Mouse (Mus musculus) liver, embryonic 12.5 days (tissue): ENCODE data around the gene Elovl5. TPM values are rescaled to one million over a fixed set of nuclear protein-coding genes. Genes with fewer than 3 reads are reported as not detected.

ENCODE experiments used
- ATAC-seq: fragments of 200-750 bp; cut with Nextera tagmentation; 2 replicates; pipeline ENCODE4 v1.8.0; 2017; ENCODE audit warnings: moderate number of reproducible peaks, mild to moderate bottlenecking, moderate library complexity
- H3K27ac ChIP-seq: fragments of 300-500 bp; sonication (generic); 2 replicates; pipeline ENCODE4 v1.5.1; 2016; ENCODE audit warnings: mild to moderate bottlenecking
- H3K27me3 ChIP-seq: fragments of 300-500 bp; sonication (generic); replicated peaks from 2 replicates; pipeline ENCODE4 v1.6.1; 2016; ENCODE audit warnings: mild to moderate bottlenecking, moderate library complexity
- H3K36me3 ChIP-seq: fragments of 300-500 bp; sonication (generic); 2 replicates; pipeline ENCODE4 v1.6.1; 2016; ENCODE audit warnings: mild to moderate bottlenecking, moderate library complexity
- H3K4me1 ChIP-seq: fragments of 300-500 bp; sonication (generic); 2 replicates; pipeline ENCODE4 v1.6.1; 2016
- H3K4me2 ChIP-seq: fragments of 300-500 bp; sonication (generic); 2 replicates; pipeline ENCODE4 v1.6.1; 2016; ENCODE audit warnings: mild to moderate bottlenecking, moderate library complexity
- H3K4me3 ChIP-seq: fragments of 300-500 bp; sonication (generic); 2 replicates; pipeline ENCODE4 v1.5.1; 2016; ENCODE audit warnings: mild to moderate bottlenecking, moderate library complexity
- H3K9ac ChIP-seq: fragments of 300-500 bp; sonication (generic); 2 replicates; pipeline ENCODE4 v1.6.1; 2016; ENCODE audit warnings: mild to moderate bottlenecking, moderate library complexity
- H3K9me3 ChIP-seq: fragments of 300-500 bp; sonication (generic); replicated peaks from 2 replicates; pipeline ENCODE4 v1.6.1; 2016; ENCODE audit warnings: mild to moderate bottlenecking, moderate library complexity
- WGBS: fragments of 180-500 bp; shearing (Covaris S2); methylation state at CpG from one replicate; pipeline ENCODE4 v1.1.7; 2016; ENCODE audit not compliant: insufficient replicate concordance; 5-methylcytosine and 5-hydroxymethylcytosine counted together
- polyA plus RNA-seq: library from polyadenylated mRNA; unstranded; fragments of >200 nt; fragmentation: Nextera tagmentation; extraction: Ambion mirVana; gene quantifications from 2 replicates; pipeline ENCODE4 v1.2.1, GENCODE M21; 2016

Gene Elovl5
- polyA plus RNA-seq, 1 experiment from 2014 or later: 28.8 TPM

GRCm38 (mm10) chr9:77945792-77946666 is 28.9 kb downstream of the Elovl5 start:
- no peaks in the 10 kb centered on the region for H3K27me3 ChIP-seq
- no peaks in the 10 kb centered on the region for H3K36me3 ChIP-seq
- H3K9me3 ChIP-seq: no peaks in the 10 kb centered on the region
- ATAC-seq: no peak
- 74% methylated on average over 6 of the region's 6 CpGs for WGBS
- peaks cover 35% of the 10 kb centered on the region for H3K4me1 ChIP-seq
- no peak overlapping the region for H3K27ac ChIP-seq
- H3K4me2 ChIP-seq: no peak overlapping the region
- H3K9ac ChIP-seq: no peak overlapping the region
- H3K4me3 ChIP-seq: no peak overlapping the region

- WGBS: 77% methylated on average over 2 of the region's 2 CpGs
- Histone ChIP-seq H3K9me3 (no peaks in the 10 kb centered on the region), H3K27ac (no peak overlapping the region), H3K4me2 (no peak overlapping the region), H3K9ac (no peak overlapping the region), H3K36me3 (no peaks in the 10 kb centered on the region), H3K27me3 (no peaks in the 10 kb centered on the region), H3K4me3 (no peak overlapping the region), H3K4me1 (peaks cover 25% of the 10 kb centered on the region)
- no peak for ATAC-seq
Measured at GRCm38 (mm10) chr9:77948214-77948613, 31.1 kb downstream of the Elovl5 start.

GRCm38 (mm10) chr9:77949753-77950268 is 32.6 kb downstream of the Elovl5 start:
- Histone ChIP-seq H3K9me3 (no peaks in the 10 kb centered on the region), H3K36me3 (no peaks in the 10 kb centered on the region), H3K27ac (peak overlapping the region; percentile 2; the same call in 1 of the 2 replicates), H3K27me3 (no peaks in the 10 kb centered on the region), H3K4me3 (no peak overlapping the region), H3K4me1 (peaks cover 38% of the 10 kb centered on the region), H3K4me2 (no peak overlapping the region), H3K9ac (no peak overlapping the region)
- no peak for ATAC-seq
- WGBS: 57% methylated on average over 7 of the region's 7 CpGs

- no peaks in the 10 kb centered on the region for H3K9me3 ChIP-seq
- no peaks in the 10 kb centered on the region for H3K36me3 ChIP-seq
- peaks cover 49% of the 10 kb centered on the region for H3K4me1 ChIP-seq
- H3K27ac ChIP-seq: no peak overlapping the region
- H3K4me3 ChIP-seq: no peak overlapping the region
- no peak overlapping the region for H3K4me2 ChIP-seq
- ATAC-seq: no peak
- no peak overlapping the region for H3K9ac ChIP-seq
- 76% methylated on average over 7 of the region's 7 CpGs for WGBS
- H3K27me3 ChIP-seq: no peaks in the 10 kb centered on the region
Measured at GRCm38 (mm10) chr9:77950841-77951475, 33.8 kb downstream of the Elovl5 start.

- Histone ChIP-seq H3K4me1 (peaks cover 53% of the 10 kb centered on the region), H3K4me3 (no peak overlapping the region), H3K9me3 (no peaks in the 10 kb centered on the region), H3K27me3 (no peaks in the 10 kb centered on the region), H3K9ac (no peak overlapping the region), H3K27ac (no peak overlapping the region), H3K4me2 (no peak overlapping the region), H3K36me3 (no peaks in the 10 kb centered on the region)
- 73% methylated on average over 7 of the region's 7 CpGs for WGBS
- ATAC-seq: no peak
Measured at GRCm38 (mm10) chr9:77951971-77952370, 34.8 kb downstream of the Elovl5 start.

- Histone ChIP-seq H3K27me3 (no peaks in the 10 kb centered on the region), H3K4me3 (no peak overlapping the region), H3K27ac (no peak overlapping the region), H3K4me2 (no peak overlapping the region), H3K4me1 (peaks cover 48% of the 10 kb centered on the region), H3K36me3 (0 out of 2 replicates have a peak, but pooled peaks cover 5% of the 10 kb centered on the region), H3K9ac (no peak overlapping the region), H3K9me3 (no peaks in the 10 kb centered on the region)
- peak; percentile 41; the same call in 1 of the 2 replicates for ATAC-seq
- WGBS: 82% methylated on average over 8 of the region's 8 CpGs
Measured at GRCm38 (mm10) chr9:77953053-77953452, 35.9 kb downstream of the Elovl5 start.

GRCm38 (mm10) chr9:77954496-77954895 is 37.3 kb downstream of the Elovl5 start:
- H3K9me3 ChIP-seq: no peaks in the 10 kb centered on the region
- no peak overlapping the region for H3K4me2 ChIP-seq
- ATAC-seq: no peak
- peaks cover 38% of the 10 kb centered on the region for H3K4me1 ChIP-seq
- H3K27me3 ChIP-seq: no peaks in the 10 kb centered on the region
- no peak overlapping the region for H3K9ac ChIP-seq
- H3K4me3 ChIP-seq: no peak overlapping the region
- WGBS: 57% methylated on average over 7 of the region's 7 CpGs
- peaks cover 5% of the 10 kb centered on the region; the same call in 1 of the 2 replicates for H3K36me3 ChIP-seq
- no peak overlapping the region for H3K27ac ChIP-seq

GRCm38 (mm10) chr9:77954981-77955380 is 37.8 kb downstream of the Elovl5 start:
- Histone ChIP-seq H3K4me1 (peaks cover 33% of the 10 kb centered on the region), H3K4me3 (no peak overlapping the region), H3K27ac (no peak overlapping the region), H3K27me3 (no peaks in the 10 kb centered on the region), H3K9ac (no peak overlapping the region), H3K36me3 (peaks cover 5% of the 10 kb centered on the region; the same call in 1 of the 2 replicates), H3K4me2 (no peak overlapping the region), H3K9me3 (no peaks in the 10 kb centered on the region)
- 82% methylated on average over 3 of the region's 3 CpGs for WGBS
- no peak for ATAC-seq

GRCm38 (mm10) chr9:77955511-77955910 is 38.3 kb downstream of the Elovl5 start:
- Histone ChIP-seq H3K4me2 (no peak overlapping the region), H3K9ac (no peak overlapping the region), H3K4me3 (no peak overlapping the region), H3K27ac (no peak overlapping the region), H3K36me3 (peaks cover 5% of the 10 kb centered on the region; the same call in 1 of the 2 replicates), H3K9me3 (no peaks in the 10 kb centered on the region), H3K27me3 (no peaks in the 10 kb centered on the region), H3K4me1 (peaks cover 32% of the 10 kb centered on the region)
- 59% methylated on average over 2 of the region's 2 CpGs for WGBS
- no peak for ATAC-seq

- Histone ChIP-seq H3K36me3 (peaks cover 5% of the 10 kb centered on the region; the same call in 1 of the 2 replicates), H3K9me3 (no peaks in the 10 kb centered on the region), H3K27me3 (no peaks in the 10 kb centered on the region), H3K9ac (no peak overlapping the region), H3K4me3 (no peak overlapping the region), H3K4me2 (no peak overlapping the region), H3K4me1 (peaks cover 32% of the 10 kb centered on the region), H3K27ac (no peak overlapping the region)
- 77% methylated on average over 8 of the region's 8 CpGs for WGBS
- ATAC-seq: no peak
Measured at GRCm38 (mm10) chr9:77955964-77956363, 38.8 kb downstream of the Elovl5 start.

- ATAC-seq: no peak
- H3K27ac ChIP-seq: no peak overlapping the region
- no peak overlapping the region for H3K9ac ChIP-seq
- H3K27me3 ChIP-seq: no peaks in the 10 kb centered on the region
- H3K9me3 ChIP-seq: no peaks in the 10 kb centered on the region
- H3K4me3 ChIP-seq: no peak overlapping the region
- peaks cover 30% of the 10 kb centered on the region for H3K4me1 ChIP-seq
- H3K36me3 ChIP-seq: peaks cover 20% of the 10 kb centered on the region
- no peak overlapping the region for H3K4me2 ChIP-seq
- WGBS: 80% methylated on average over 7 of the region's 7 CpGs
Measured at GRCm38 (mm10) chr9:77958327-77958726, 41.2 kb downstream of the Elovl5 start.

- no peaks in the 10 kb centered on the region for H3K9me3 ChIP-seq
- peaks cover 16% of the 10 kb centered on the region for H3K4me1 ChIP-seq
- peaks cover 20% of the 10 kb centered on the region for H3K36me3 ChIP-seq
- no peak overlapping the region for H3K4me2 ChIP-seq
- no peak overlapping the region for H3K4me3 ChIP-seq
- H3K27ac ChIP-seq: no peak overlapping the region
- ATAC-seq: no peak
- H3K9ac ChIP-seq: no peak overlapping the region
- H3K27me3 ChIP-seq: no peaks in the 10 kb centered on the region
- 73% methylated on average over 12 of the region's 12 CpGs for WGBS
Measured at GRCm38 (mm10) chr9:77959759-77960158, 42.6 kb downstream of the Elovl5 start.
